Mouse (Mus musculus) fat pad, adult 2 months (tissue): ENCODE results near the gene Zfp277.
A peak's percentile ranks its signal among the peaks of the same experiment; 100 is the strongest.

Source experiments
- DNase-seq: peaks from one replicate; pipeline ENCODE4 v3.0.0-alpha.2; 2011; ENCODE audit warnings: low read depth, low spot score; ENCODE audit errors: extremely low read depth

Gene Zfp277

DNA sequence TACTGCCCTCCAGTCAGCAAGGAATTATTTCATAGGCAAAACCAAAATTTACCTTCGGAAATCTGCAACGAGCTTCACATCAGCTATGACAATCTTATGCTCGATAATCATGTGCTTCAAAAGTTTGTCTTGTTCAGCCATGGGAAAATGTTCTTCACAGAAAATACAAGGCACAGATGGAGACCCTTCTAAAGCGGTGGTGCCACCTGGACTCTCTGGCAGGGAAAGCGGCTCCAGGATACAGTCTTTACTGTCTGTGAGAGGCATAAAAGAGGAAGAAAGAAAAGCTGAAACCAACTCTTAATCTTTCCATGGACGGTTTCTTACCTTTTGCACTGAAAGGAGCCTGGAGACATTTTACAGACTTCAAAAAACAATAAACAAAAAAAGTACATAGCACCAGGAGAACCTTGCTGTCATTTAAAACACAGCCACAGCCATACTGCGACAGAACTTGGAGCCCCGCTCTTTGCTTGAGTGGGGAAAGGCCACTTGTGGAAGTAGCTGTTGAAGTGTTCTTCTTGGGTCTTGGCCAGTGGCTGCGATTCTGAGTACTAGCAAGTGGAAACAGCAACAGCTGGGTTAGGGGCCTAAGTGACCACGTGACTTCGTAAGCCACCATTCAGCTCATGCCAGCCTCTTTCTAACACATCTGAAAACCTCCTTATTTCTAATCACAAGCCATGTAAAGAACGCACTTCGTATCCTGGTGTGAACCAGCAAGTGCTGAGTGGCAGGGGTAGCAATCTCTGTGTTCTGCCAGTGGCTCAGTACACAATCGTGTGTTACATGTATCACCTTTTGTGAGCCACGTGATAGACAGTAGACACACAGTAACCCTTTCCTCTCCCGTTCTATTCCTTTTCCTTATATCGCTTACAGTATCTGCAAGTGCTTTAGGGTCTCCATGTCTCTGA, 66.8 kb downstream of the Zfp277 start:
- DNase-seq = no peak

GRCm38 (mm10) chr12:40351879-40352278, 93.8 kb downstream of the Zfp277 start:
- no peak for DNase-seq

DNA sequence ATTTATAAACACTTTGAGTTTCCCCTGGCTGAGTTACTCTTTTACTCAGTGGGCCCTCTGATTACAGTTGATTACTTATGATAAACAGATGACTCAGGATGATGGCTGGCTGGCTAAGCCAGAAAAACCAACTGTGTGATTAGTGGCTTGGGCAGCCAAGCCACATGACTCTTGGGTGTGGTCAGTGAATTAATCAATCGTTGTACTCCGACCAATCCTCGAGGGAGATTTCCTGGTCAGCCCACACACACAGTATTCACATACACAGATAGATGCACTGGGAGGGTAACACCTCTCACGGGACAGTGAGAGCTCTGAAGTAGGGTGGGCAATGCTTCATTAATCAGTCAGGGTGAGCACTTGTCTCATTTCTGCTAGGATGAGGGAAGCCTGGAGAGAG, 97.5 kb downstream of the Zfp277 start:
- peak; percentile 4 for DNase-seq

DNA sequence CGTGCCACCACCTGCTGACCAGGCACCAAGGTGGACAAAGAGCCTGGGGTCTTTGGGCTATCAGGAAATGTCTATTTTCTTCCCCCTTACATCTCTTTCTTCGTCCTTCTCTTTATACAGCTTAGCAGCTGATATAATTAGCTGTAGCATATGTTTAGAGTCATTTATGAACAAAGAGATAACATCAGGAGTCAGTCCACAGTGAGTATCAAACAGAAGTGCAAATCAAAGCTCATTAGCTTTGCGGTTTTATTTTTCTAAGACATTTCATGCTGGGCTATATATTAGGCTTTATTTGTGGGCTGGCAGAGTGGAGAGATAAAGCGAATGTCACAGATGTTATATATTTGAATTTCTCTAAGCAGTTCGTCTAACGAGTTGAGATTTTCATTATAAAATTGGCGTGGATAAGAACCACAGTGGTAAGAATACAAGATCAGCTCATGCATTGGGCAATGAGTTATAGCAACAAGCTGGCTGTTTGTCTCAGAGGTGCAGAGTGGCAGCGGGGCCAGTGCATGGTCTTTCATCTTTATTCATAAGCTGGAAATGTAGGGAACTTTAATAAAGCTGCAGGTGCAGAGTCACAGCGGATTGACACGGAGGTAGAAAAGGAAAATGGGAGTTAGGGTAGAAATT, 98.5 kb downstream of the Zfp277 start:
- no peak for DNase-seq

DNA sequence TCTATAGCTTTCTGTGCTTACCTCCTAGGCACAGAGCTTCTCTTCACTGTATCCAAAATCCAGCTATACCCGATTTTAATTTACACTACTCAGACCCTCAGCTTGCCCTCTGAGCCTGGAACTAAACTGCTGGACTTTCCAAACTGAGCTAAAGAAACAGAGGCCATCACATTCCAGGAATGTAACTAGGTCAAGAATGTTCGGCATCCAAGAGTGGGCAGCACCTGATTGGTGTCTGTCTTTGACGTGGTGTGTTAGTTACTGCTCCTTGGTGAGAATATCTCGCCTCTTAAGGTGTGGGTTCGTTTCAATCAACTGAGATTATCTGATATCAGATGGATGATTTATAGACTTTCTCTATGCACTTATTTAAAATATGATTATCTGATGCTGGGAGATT, 104.3 kb downstream of the Zfp277 start:
- no peak for DNase-seq

DNA sequence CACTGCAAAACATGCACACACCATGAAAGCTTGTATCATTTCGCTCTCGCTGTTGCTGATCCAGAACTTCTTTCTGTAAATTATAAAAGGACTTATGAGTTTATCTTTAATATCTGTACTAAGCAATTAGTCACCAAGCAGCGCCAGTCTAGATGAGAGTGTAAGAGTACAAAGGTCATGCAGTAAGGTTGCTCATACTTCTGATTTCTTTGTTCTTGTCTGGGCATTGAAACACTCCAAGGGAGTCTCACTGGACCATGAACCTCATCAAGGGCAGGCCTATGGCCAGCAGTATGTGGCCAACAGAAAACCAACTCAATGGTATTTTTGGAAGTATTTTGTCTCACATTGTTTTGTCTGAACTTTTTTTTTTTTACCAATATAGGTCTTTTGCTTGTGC, 110.4 kb downstream of the Zfp277 start:
- no peak for DNase-seq

- no peak for DNase-seq
These were observed 114.2 kb downstream of the Zfp277 start for GRCm38 (mm10) chr12:40331467-40331866.

DNA sequence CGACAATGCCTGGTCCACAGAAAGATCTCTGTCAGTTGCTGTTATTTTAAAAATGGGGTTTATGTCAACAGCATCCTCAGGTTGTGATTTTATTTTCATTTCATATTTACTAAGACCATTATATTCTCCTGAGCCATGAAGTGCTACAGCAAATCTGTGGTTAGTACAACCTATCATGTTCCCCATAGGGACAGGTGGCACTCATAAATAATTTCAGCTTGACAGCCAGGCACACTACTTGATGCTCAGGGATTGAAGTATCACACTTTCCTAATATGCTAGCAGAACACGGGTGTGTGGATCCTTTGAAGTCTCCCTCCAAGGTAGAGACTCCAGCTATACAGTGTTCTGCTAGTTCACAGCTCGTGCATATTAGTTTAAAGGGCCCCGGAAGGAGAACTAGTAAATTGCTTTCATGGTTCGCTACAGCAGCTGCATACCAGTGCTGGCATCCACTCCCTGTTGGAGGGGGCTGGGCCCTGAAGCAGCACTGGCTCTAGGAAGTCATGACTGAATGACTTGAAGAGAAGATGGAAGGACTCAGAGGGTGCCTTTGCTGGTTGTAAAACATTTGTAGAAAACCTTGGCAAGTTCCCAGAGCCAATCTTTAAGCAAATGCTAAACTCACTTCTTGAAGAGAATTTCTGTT, 118.6 kb downstream of the Zfp277 start:
- DNase-seq = no peak

- no peak for DNase-seq
These were observed 120.1 kb downstream of the Zfp277 start for GRCm38 (mm10) chr12:40325582-40325981.

DNA sequence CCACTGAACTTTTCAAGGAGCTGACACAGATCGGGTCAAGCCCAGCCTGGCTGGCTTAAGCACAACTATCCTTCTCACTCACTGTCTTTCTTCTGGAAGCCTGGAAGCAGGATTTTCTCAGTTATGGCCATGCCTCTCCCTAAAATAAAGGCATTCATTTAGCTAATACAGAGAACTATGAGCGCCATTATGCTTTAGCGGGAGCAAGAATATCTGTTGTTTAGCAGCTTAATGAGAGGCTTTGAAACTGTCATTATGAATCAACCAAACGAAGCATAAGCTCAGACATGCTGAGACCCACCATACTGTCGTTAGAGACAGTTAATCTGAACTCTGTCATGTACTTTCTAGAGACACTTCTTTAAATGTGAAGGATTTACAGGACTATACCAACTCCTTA, 120.9 kb downstream of the Zfp277 start:
- no peak for DNase-seq

GRCm38 (mm10) chr12:40315146-40315545, 130.6 kb downstream of the Zfp277 start:
- DNase-seq = no peak

GRCm38 (mm10) chr12:40303960-40304359, 141.7 kb downstream of the Zfp277 start:
- no peak for DNase-seq

DNA sequence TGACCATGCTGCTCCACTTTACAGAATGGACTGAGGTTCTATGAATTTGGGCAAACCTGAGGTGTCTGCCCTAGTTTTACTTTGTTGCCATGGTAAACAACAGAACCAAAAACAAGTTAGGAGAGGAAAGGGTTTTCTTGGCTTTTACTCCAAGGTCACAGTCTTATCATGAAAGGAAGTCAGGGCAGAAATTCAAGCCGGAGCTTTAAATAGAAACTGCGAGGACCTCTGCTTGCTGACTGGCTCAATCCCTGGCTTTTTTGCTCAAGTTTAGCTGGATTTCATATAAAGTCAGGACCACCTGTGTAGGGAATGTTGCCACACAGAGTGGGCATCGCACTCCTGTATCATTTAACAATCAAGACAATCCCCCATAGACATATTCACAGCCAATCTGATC, 147.1 kb downstream of the Zfp277 start:
- no peak for DNase-seq

GRCm38 (mm10) chr12:40286539-40286938, 159.2 kb downstream of the Zfp277 start:
- DNase-seq = no peak

GRCm38 (mm10) chr12:40280596-40281325, 164.9 kb downstream of the Zfp277 start:
- no peak for DNase-seq

GRCm38 (mm10) chr12:40277581-40277980, 168.1 kb downstream of the Zfp277 start:
- no peak for DNase-seq

DNA sequence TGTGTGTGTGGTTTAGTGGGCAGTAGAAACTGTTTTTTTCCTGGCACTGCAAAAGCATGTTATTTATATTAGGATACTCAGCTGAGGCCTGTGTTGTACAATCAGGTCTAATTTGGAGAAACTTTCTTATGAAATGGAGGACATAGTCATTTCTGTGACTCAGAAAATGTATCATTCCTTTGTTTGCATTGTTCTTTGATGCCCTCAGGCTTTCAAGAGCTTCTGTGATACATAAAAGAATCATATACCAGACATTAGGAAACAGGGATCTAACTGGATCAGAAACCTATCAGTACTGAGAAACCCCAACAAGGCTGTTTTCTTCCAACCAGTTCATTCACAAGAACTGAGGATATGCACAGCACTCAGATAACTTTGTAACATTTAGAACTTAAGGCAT, 170.8 kb downstream of the Zfp277 start:
- DNase-seq = no peak

DNA sequence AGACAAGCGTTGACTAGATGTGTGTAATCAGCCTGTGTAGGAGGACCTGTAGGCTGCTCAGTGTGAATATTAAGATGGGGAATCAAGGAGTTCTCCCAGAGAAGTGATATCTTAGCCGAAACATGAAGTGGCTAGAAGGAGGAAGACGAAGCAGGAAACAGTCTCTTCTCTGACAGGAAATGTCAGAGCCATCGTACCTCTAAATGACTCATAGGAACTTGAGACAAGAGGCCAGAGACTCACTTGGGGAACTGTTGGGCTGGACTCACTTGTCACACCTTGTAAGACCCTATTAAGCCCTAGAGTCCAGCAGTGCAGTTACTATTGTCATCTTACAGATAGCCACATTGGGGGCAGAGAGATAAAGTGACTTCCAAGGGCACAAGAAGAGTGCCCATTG, 172.4 kb downstream of the Zfp277 start:
- no peak for DNase-seq

DNA sequence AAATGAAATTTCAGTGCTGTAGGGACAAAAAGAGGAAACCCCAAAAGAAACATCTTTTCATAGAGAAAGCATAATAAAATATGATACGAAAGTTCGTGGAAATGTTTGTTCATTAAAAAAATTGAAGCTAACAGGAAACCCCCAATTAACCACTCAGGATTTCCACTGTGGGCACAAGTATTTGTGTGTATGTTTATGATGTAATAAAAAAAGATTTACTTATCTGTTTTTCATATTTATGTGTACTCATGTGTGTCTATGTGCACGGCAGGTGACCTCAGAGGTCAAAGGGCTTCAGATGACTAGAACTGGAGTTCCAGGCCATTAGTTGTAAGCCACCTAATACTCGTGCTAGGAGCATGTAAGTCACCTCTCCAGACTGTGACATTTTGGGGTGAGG, 173.0 kb downstream of the Zfp277 start:
- DNase-seq = no peak

DNA sequence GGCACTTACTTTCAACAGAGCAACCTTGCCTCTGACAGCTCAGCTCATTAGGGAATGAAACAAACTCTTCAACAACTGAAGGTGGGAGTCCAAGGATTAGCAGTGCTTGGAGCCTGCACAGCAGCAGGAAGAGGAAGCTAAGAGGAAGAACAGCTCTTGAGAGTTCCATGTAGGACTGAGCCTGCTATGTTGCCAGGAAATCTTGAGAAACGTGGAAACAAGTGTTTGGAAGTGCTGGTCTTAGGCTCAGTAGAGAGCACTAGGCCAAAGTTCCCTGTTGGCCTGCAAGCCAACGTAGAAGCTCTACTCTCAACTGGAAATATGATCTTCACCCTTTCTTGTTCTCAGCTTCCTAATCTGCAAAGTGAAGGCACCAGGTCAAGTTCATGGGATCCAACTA, 177.4 kb downstream of the Zfp277 start:
- DNase-seq = no peak
